Mouse (Mus musculus) cerebellum, postnatal 4 days (tissue): Measurements from ENCODE around the gene Olfr106-ps.

ENCODE experiments used
- DNase-seq, 2 experiments: peaks; one replicate each; pipeline ENCODE4 v3.0.0; 2022; ENCODE audit warnings: low spot score in 2 of 2, mixed read lengths in 1 of 2

The Olfr106-ps gene

DNA sequence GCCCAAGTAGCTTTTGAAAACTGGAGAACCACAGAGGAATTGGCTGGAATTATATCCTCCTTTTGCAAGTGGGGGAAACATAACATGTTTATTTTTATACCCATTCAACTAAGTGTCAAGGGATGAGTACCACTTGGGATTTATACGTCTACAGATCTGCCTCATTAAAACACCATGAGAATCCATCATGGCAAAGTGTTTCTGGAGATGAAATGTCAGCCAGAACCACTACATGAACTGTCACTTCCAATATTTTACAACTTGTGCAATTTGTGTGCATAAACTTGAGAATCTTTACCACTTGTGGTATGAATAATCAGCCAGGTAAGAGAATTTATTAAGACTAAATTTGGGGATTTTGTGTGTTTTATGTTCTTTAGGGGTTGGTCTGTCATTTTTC is at the start of gene Olfr106-ps:
Olfr106-ps (plus strand) TSS at position 301 of the 400 bp plus-strand sequence.
- DNase-seq = no peak

DNA sequence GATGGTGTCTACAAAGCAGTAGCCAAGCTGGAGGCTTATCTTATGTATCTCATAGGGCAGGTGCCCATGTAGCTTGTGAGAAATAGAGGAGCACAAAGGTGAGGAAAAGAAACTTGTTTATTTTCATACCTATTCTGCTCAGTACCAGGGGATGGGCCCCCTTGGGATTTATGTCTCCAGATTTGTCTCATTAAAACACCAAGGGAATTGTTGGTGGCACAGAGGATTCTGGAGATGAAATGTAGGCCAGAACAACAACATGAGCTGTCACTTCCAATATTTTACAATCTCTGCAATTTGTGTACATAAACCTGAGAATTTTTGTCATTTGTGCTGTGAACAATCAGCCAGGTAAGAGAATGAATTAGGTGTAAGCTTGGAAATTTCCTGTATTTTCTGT is 30.9 kb upstream of the Olfr106-ps start, which contains the start of gene Olfr104-ps:
Olfr104-ps (plus strand) TSS at position 301 of the 400 bp plus-strand sequence.
- no peak for DNase-seq

DNA sequence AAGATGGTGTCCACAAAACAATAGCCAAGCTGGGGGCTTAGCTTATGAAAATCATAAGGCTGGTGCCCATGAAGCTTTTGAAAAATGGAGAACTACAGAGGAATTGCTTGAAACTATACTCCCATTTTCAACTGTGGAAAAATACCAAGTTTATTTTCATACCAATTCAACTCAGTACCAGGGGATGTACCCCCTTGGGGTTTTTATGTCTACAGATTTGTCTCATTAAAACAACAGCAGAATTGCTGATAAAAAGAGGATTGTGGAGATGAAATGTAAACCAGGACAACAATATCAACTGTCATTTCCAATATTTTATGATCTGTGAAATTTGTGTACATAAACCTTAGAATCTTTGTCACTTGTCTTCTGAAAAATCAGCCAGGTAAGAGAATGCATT is 11.5 kb upstream of the Olfr106-ps start, which contains the start of gene Olfr105-ps:
Olfr105-ps (plus strand) TSS at position 301 of the 400 bp plus-strand sequence.
- DNase-seq = no peak

DNA sequence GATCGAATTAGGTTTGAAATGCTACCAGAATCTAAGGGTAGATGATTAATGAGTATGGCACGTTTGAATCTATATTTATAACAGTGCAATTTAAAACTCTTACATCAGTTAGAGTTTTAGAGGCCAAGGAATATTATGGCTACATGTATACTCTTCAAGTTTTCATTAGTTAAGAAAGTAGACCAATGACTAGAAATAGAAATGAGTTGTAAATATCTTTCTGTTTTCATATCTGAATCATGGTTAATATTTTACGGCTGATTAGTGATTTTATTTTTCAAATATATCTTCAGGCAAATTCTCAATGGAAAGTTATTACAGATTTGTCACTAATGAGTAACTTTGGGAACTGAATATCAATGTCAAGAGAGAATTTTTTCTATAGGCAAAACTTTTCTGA is 8.7 kb downstream of the Olfr106-ps start, which contains the start of gene Olfr107:
Olfr107 (plus strand) TSS at position 301 of the 400 bp plus-strand sequence.
- DNase-seq = no peak

DNA sequence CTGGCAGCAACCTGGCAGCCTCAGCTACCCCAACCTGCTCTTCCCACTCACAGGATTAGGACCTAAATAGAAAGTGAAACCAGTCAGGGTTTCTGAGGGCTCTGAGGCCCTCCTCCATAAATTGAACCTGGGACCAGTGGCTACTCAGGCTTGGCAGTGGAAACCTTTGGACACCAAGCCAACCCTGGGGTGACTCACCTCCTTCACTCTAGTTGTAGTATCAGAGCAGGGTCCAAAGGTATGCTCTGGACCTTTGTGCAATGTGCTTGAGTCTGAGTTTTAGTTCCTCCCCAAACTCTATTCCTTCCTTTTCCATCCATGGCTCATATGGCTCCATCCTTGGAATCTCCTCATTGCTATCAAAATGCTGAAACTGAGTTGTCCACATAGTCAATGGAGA is 23.2 kb downstream of the Olfr106-ps start:
- DNase-seq = no peak

DNA sequence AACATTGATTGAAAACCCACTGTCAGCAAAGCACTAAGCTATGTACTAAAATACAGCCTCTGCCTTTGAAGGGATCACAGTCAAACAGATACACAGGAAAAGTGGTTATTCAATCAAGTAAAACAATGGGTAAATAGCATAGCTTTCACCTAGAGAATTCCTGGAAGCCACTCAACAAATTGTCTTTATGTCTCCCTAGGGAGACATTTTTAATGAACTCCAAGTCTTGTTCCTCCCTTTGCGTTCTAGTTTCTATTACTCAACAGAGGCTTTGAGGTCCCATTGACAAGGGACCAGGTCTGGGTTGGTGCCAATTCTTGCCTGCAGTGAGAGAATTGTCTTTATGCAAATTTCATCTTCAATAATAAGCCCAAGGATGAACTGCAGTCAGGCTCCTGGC is 55.0 kb downstream of the Olfr106-ps start, which contains the start of gene Olfr108:
Olfr108 (plus strand) TSS at position 301 of the 400 bp plus-strand sequence.
- DNase-seq = no peak
